Mouse (Mus musculus): ENCODE measurements at regions not wholly inside any gene's neighbourhood (a gene's known extent, or its start where the extent isn't known, plus 50 kb on each side); places are given as distances from the start of the nearest gene placed in this dataset.

DNA sequence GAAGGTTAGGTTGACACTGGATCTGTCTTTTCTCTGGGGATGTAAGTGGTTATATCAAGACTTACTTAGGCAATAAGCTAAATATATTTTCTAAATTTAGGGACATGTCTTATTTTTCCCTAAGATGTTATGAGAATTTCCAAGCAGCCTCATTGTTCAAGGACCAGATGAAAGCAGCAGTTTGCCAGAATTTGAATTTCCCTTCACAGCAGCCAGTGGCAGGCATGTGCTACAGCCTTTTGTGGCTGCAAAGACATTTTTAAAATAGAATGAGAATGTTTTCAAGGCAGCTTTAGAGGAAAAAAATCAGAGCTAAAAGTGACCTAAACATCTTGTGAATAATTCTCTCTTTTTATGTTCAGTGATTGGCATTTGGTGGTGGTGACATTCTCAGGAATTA lies 371.6 kb upstream of the Cobl start:
- TF ChIP-seq CTCF (conservative IDR thresholded peaks at IDR 0.05; ENCODE audit: low read length) (no peak), POU5F1 (IDR thresholded peaks at IDR 0.05; ENCODE audit: borderline replicate concordance, low read length) (no peak)
